Mouse (Mus musculus) mouse trophoblast stem cell (cell line): Measurements from ENCODE around the gene Med20.

ENCODE experiments used
- in situ Hi-C, 2 experiments: fragments of 300-500 bp; cut with MseI, MboI; formaldehyde crosslinking; loops; 2 replicates in 1 of 2; 3 replicates in 1 of 2; pipeline ENCODE4 v1.15.1; 2025

The Med20 gene

GRCm38 (mm10) chr17:47610849-47611660, at the start of gene Med20, which contains the start of the genes Bysl and Gm20517:
Gene Med20, plus strand, starts transcription at chr17:47611582.
Gene Bysl, minus strand, starts transcription at chr17:47611492.
Gene Gm20517, plus strand, starts transcription at chr17:47611589.
- in situ Hi-C loops: no loop called here

GRCm38 (mm10) chr17:47562875-47563274, 48.5 kb upstream of the Med20 start:
- in situ Hi-C loops: no loop called here

GRCm38 (mm10) chr17:47564612-47565011, 46.8 kb upstream of the Med20 start:
- in situ Hi-C loops: no loop called here

- in situ Hi-C loops: no loop called here
Measured at GRCm38 (mm10) chr17:47566133-47566532, 45.2 kb upstream of the Med20 start.

GRCm38 (mm10) chr17:47567271-47567670, 44.1 kb upstream of the Med20 start:
- in situ Hi-C loops: no loop called here

- in situ Hi-C loops: no loop called here
Measured at GRCm38 (mm10) chr17:47568389-47568788, 43.0 kb upstream of the Med20 start.

- in situ Hi-C loops: no loop called here
Measured at GRCm38 (mm10) chr17:47568951-47569527, 42.3 kb upstream of the Med20 start.

- in situ Hi-C loops: no loop called here
Measured at GRCm38 (mm10) chr17:47571621-47572020, 39.8 kb upstream of the Med20 start.

GRCm38 (mm10) chr17:47572436-47572835, 38.9 kb upstream of the Med20 start:
- in situ Hi-C loops: no loop called here

- in situ Hi-C loops: no loop called here
Measured at GRCm38 (mm10) chr17:47574028-47574427, 37.4 kb upstream of the Med20 start.

- in situ Hi-C loops: no loop called here
Measured at GRCm38 (mm10) chr17:47574830-47575229, 36.6 kb upstream of the Med20 start.

GRCm38 (mm10) chr17:47578655-47579054, 32.7 kb upstream of the Med20 start:
- in situ Hi-C loops: no loop called here

GRCm38 (mm10) chr17:47580962-47581361, 30.4 kb upstream of the Med20 start:
- in situ Hi-C loops: no loop called here

GRCm38 (mm10) chr17:47588517-47588916, 22.9 kb upstream of the Med20 start:
- in situ Hi-C loops: no loop called here

- in situ Hi-C loops: no loop called here
Measured at GRCm38 (mm10) chr17:47591073-47591472, 20.3 kb upstream of the Med20 start.

- in situ Hi-C loops: no loop called here
Measured at GRCm38 (mm10) chr17:47593215-47593853, 18.0 kb upstream of the Med20 start.

GRCm38 (mm10) chr17:47593854-47594182, 17.6 kb upstream of the Med20 start:
- in situ Hi-C loops: no loop called here

GRCm38 (mm10) chr17:47594183-47594968, 17.0 kb upstream of the Med20 start:
- in situ Hi-C loops: no loop called here

GRCm38 (mm10) chr17:47594969-47595247, 16.5 kb upstream of the Med20 start:
- in situ Hi-C loops: loop anchor here in 1 of 2 experiments (5.0 kb wide), 1 partner anchor 83 kb away; no protein-coding TSS in a partner anchor

GRCm38 (mm10) chr17:47595248-47596161, 15.9 kb upstream of the Med20 start:
- in situ Hi-C loops: loop anchor here in 1 of 2 experiments (5.0 kb wide), 1 partner anchor 83 kb away; no protein-coding TSS in a partner anchor
